Mouse (Mus musculus) kidney, embryonic 16.5 days (tissue): ENCODE measurements around the gene Tmem28. TPM values are rescaled to one million over a fixed set of nuclear protein-coding genes. Genes with fewer than 3 reads are reported as not detected.

Experiments
- ATAC-seq: fragments of 200-750 bp; cut with Nextera tagmentation; 2 replicates; pipeline ENCODE4 v1.8.0; 2017; ENCODE audit warnings: moderate TSS enrichment; ENCODE audit not compliant: low FRiP score, low TSS enrichment
- H3K27ac ChIP-seq: fragments of 300-500 bp; sonication (generic); 2 replicates; pipeline ENCODE4 v1.5.1; 2014; ENCODE audit warnings: low read length
- H3K27me3 ChIP-seq: fragments of 300-500 bp; sonication (generic); 2 replicates; pipeline ENCODE4 v1.6.1; 2014; ENCODE audit warnings: low read length, control low read depth, mixed read lengths; ENCODE audit not compliant: insufficient read depth
- H3K36me3 ChIP-seq: fragments of 300-500 bp; sonication (generic); 2 replicates; pipeline ENCODE4 v1.6.1; 2014; ENCODE audit warnings: low read length, control low read depth, mixed read lengths; ENCODE audit not compliant: insufficient read depth
- H3K4me1 ChIP-seq: fragments of 300-500 bp; sonication (generic); 2 replicates; pipeline ENCODE4 v1.6.1; 2014; ENCODE audit warnings: low read length, control low read depth, mixed read lengths; ENCODE audit not compliant: insufficient read depth
- H3K4me2 ChIP-seq: fragments of 300-500 bp; sonication (generic); replicated peaks from 2 replicates; pipeline ENCODE4 v1.6.1; 2014; ENCODE audit warnings: low read depth, low read length
- H3K4me3 ChIP-seq: fragments of 300-500 bp; sonication (generic); 2 replicates; pipeline ENCODE4 v1.5.1; 2014; ENCODE audit warnings: mild to moderate bottlenecking, low read length
- H3K9ac ChIP-seq: fragments of 300-500 bp; sonication (generic); replicated peaks from 2 replicates; pipeline ENCODE4 v1.6.1; 2014; ENCODE audit warnings: low read length
- H3K9me3 ChIP-seq: fragments of 300-500 bp; sonication (generic); 2 replicates; pipeline ENCODE4 v1.6.1; 2016; ENCODE audit warnings: low read length, control low read depth
- WGBS: fragments of 180-500 bp; shearing (Covaris S2); extraction: QIAGEN DNeasy Blood & Tissue Kit; methylation state at CpG from one replicate; pipeline ENCODE4 v1.1.7; 2014; 5-methylcytosine and 5-hydroxymethylcytosine counted together
- polyA plus RNA-seq: library from polyadenylated mRNA; unstranded; fragments of >200 nt; fragmentation: Nextera tagmentation; extraction: Ambion mirVana; gene quantifications from 2 replicates; pipeline ENCODE4 v1.2.1, GENCODE M21; 2015

Tmem28 gene
- polyA plus RNA-seq, 1 experiment from 2014 or later = not detected

DNA sequence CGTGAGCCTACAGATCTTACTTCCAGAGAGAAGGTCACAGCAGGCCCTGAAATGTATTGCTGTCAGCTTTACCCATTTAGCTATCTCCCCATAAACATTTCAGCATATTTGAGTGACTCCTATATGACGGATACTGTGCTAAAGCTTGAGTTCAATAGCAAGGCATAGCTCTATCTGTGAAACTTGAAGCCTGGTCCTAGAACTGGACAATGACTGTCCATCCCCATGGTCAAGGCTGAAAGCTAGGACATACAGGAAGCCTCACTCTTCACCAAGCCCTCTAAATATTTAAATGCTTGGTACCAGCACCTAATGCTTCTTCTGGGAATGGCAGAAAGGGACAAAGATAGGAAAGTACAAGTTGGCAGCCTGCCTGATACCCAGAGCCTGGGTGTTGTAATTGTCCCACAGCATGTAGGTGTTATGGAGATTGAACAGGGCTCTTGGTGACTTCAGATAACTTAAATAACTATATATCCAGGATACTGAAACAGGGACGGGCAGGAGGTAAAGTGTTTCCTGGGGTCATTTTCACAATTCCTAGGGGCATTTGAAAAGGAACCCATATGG lies 51.9 kb downstream of the Tmem28 start:
- Histone ChIP-seq H3K4me1 (no peaks in the 10 kb centered on the region), H3K9ac (no peak overlapping the region), H3K27me3 (peaks cover 21% of the 10 kb centered on the region), H3K4me2 (no peak overlapping the region), H3K27ac (no peak overlapping the region), H3K9me3 (no peaks in the 10 kb centered on the region), H3K36me3 (no peaks in the 10 kb centered on the region), H3K4me3 (no peak overlapping the region)
- WGBS = 73% methylated on average over 3 of the region's 3 CpGs
- ATAC-seq = no peak

DNA sequence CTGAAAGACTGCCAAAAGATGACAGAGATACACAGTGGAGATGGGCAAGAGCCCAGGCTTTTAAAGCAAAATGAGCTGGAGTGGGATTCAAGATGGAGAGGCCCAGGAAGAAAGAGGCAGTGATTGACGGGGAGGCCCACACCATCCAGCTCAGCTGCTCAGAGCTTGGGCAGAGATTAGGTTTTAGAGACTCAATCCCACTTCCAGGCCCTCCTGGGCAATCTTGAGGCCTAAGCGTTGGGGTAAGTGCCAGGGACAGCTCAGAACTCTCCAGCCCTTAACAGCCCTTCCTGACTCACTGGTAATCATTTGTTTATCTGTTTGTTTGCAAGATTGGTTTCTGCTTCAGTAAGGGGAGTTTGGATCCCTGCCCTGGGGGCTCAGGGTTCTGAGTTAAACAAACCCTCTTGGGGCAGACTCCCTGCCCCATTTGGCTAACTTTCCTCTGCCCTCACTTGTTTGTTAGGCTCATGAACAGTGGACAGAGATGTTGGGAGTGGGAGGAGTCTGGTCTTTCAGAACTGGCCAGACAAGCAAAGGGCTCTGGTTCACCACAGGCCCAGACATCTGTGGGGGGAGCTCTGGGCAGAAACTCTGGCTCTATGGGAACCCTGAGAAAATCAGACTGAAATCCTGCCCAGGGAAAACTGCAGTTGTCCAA lies 52.6 kb downstream of the Tmem28 start:
- peaks cover 19% of the 10 kb centered on the region for H3K27me3 ChIP-seq
- H3K4me2 ChIP-seq = no peak overlapping the region
- H3K4me1 ChIP-seq = no peaks in the 10 kb centered on the region
- ATAC-seq = no peak
- no peaks in the 10 kb centered on the region for H3K36me3 ChIP-seq
- H3K4me3 ChIP-seq = no peak overlapping the region
- H3K27ac ChIP-seq = no peak overlapping the region
- WGBS = 91% methylated on average over 2 of the region's 2 CpGs
- no peaks in the 10 kb centered on the region for H3K9me3 ChIP-seq
- H3K9ac ChIP-seq = no peak overlapping the region

DNA sequence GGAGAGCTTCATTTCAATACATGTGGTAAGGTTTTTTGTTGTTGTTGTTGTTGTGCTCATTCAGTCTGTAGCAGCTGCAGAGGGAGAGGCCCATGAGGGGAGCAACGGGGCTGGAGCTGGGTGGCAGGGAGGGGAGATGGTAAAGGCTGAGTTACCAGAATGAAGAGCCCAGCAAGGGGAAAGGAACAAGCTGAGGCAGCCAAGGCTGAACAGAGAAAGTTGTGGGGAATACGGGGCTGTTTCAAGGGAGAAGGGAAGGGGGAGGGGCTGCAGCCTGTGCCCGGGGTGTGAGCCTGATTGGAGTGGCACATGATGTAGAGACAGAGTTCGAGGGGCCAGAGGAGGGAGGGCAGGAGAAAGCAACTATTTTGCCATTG lies 53.1 kb downstream of the Tmem28 start:
- no peak for ATAC-seq
- H3K4me1 ChIP-seq = no peaks in the 10 kb centered on the region
- no peak overlapping the region for H3K9ac ChIP-seq
- H3K4me3 ChIP-seq = no peak overlapping the region
- no peaks in the 10 kb centered on the region for H3K36me3 ChIP-seq
- H3K27ac ChIP-seq = no peak overlapping the region
- no peaks in the 10 kb centered on the region for H3K9me3 ChIP-seq
- no peak overlapping the region for H3K4me2 ChIP-seq
- 25% methylated on average over 4 of the region's 4 CpGs for WGBS
- peaks cover 15% of the 10 kb centered on the region; the same call in 1 of the 2 replicates for H3K27me3 ChIP-seq

DNA sequence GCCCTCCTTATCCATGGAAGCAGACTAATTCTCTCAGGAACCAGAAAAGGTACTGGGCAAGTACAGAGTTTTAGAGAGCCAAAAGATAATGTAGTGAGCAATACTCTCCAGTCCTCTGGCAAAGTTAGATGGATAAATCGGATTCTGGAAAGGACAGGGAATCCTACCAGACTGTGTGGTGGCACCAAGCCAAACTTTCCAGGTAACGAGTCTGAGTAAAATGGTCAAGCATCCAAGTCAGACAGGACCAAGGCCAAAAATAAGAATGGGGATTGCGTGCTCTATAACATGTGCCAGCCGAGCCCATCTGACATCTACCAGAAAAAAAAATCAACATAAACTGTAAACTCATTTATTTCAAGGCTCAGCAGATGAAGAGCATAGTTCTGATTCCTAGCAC lies 56.0 kb downstream of the Tmem28 start:
- Histone ChIP-seq H3K9ac (no peak overlapping the region), H3K27ac (no peak overlapping the region), H3K27me3 (peaks cover 4% of the 10 kb centered on the region; the same call in 1 of the 2 replicates), H3K36me3 (no peaks in the 10 kb centered on the region), H3K9me3 (no peaks in the 10 kb centered on the region), H3K4me3 (no peak overlapping the region), H3K4me1 (no peaks in the 10 kb centered on the region), H3K4me2 (no peak overlapping the region)
- no peak for ATAC-seq
- 79% methylated on average over 4 of the region's 4 CpGs for WGBS

DNA sequence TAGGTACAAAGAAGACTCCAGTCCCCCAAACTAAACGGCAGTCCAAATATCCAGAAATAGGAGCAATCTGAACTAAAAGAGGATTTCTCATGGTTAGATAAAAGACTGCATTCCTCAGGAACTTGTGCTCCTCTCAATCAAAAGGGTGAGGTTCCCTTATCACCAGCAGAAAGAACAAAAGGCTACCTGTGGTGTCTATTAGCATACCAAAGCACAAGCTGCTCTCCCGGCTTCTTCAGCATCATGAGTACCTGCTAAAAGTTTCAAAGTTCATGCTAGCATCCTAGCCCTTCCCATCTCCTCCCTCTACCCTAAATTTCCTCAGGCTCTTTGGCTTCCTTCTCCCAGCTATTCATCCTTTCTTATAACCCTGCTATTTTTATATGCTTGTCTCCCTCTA lies 62.6 kb downstream of the Tmem28 start:
- no peak overlapping the region for H3K9ac ChIP-seq
- 57% methylated on average over 2 of the region's 2 CpGs for WGBS
- H3K4me3 ChIP-seq = no peak overlapping the region
- no peak for ATAC-seq
- H3K27me3 ChIP-seq = peaks cover 6% of the 10 kb centered on the region; the same call in 1 of the 2 replicates
- no peak overlapping the region for H3K27ac ChIP-seq
- H3K9me3 ChIP-seq = no peaks in the 10 kb centered on the region
- no peaks in the 10 kb centered on the region for H3K4me1 ChIP-seq
- no peaks in the 10 kb centered on the region for H3K36me3 ChIP-seq
- no peak overlapping the region for H3K4me2 ChIP-seq

Other genes starting within 250 kb of the Tmem28 start
- 1.9 and 2.0 TPM in 2 replicates for gene Eda, start 154.6 kb downstream of the Tmem28 start, polyA plus RNA-seq